Mouse (Mus musculus): ENCODE data around the gene Armc8. TPM values are rescaled to one million over a fixed set of nuclear protein-coding genes. Genes with fewer than 3 reads are reported as not detected.

Gene Armc8
- 16.6 and 22.3 TPM in 2 replicates for polyA plus RNA-seq (2015; fragmentation: Nextera tagmentation; extraction: Ambion mirVana)

GRCm38 (mm10) chr9:99568347-99569070 lies at the start of gene Armc8:
Armc8 (minus strand) TSS chr9:99568899.

DNA sequence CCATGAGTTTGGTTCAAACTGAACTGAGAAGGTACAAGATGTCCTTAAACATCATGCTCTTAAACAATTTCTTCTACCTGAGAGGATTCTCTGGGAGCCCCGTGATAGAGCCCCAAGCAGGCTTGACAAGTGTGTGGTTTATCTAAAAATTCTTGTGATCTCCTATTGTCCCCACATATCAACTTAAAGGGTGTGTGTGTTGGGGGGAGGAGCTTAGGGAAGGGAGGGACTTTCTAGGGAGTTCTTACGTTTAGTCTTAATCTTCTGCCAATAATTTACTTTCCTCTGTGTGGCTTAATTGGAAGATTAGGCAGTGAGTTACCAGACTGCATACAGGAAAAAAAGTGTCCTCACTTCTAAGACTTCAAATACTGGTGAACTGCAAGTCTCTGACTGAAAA lies 43.5 kb upstream of the Armc8 start, which contains the start of gene A4gnt:
Gene A4gnt, plus strand, starts transcription at position 301 of the 400 bp plus-strand sequence.

DNA sequence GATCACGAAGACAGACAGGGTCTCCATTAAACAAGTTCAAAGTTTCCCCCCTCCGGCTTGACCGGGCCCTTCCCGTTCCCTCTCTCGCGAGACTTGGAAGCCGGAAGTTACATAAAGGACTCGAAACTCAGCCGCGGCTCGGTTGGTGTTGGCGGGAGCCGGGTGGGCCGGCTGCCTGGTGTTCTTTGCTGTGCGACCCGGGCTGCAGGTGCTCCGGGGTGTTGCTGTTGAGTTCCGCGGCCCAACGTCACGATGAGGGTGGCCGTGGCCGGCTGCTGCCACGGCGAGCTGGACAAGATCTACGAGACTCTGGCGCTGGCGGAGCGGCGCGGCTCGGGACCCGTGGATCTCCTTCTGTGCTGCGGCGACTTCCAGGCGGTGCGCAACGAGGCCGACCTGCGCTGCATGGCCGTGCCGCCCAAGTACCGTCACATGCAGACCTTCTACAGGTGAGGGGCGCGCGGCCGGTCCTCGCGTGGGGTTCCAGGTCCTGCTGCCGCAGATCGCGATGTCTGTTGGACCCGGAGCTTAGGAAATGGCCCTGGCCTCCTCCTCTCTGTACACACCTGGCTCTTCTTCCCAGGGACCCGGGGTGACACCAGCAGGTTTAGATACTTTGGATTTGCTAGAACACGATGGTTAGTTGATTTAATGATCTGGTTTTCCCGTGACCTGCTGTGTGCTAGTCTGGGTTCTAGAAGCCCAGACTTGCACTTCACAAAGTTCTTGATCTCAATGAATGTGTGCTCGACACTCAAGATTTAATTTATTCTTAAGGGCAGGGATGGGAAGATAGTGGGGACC lies 7.2 kb upstream of the Armc8 start, which contains the start of gene Dbr1:
Gene Dbr1, plus strand, starts transcription at position 123 of the 804 bp plus-strand sequence.

DNA sequence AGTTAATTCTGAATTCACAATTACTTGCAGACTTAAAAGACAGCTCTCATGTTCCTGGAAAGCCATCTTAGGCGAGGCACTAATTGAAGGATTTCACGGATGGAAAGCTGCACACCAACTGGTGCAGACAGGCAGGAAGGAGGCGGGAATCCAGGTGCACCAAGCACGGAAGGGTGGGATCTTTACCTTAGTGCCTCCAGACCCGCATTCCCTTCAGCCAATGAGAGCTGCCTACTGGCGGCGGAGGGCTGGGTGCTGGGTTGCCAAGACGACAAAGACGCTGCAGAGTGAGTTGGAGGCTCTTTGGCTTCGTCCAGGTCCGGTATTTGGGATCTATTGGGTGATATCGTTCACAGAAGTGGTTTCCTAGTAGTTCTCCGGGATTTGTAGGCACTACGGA lies 117.5 kb downstream of the Armc8 start, which contains the start of gene Nme9:
Gene Nme9, plus strand, starts transcription at position 315 of the 400 bp plus-strand sequence.

DNA sequence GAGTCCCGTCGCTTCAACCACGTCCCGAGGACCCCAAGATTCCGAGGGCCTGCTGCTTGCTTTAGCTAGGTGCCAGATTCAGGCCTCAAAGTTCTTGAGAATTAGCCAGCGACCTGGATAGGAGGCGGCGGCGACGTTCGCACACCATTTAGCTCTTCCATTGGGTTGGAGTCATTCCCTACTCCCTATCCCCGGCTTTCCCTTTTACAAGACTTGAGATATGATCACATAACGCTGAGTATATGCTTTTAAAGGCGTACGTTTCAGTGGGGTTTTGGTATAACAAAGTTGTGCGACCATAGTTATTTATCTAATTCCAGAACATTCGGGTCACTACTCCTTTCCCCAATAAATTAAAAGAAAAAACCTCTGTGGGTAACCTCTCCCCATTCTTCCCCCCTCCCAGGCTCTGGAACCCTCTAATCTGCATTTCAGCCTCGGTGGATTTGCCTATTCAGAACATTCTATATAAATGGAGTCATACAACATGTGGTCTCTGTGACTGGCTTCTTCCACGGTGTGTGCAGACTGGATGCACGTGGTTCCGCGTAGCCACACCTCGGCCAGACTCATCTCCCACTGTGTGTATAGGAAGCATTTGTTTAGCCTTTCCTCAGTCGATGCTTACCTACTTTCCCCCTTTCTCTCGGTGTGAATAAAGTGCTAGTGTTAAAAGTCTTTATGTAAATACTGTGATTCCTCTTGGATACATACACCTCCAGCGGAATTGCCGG lies 131.5 kb downstream of the Armc8 start, which contains the start of gene Mras:
Gene Mras, minus strand, starts transcription at position 351 of the 734 bp plus-strand sequence.

Other genes with a start within 250 kb of the Armc8 start
- gene Esyt3, start 210.3 kb downstream of the Armc8 start, polyA plus RNA-seq (2015; fragmentation: Nextera tagmentation; extraction: Ambion mirVana): 0.57 and 0.66 TPM in 2 replicates
- 30.3 and 36.5 TPM in 2 replicates for gene Mras, start 131.5 kb downstream of the Armc8 start, polyA plus RNA-seq (2015; fragmentation: Nextera tagmentation; extraction: Ambion mirVana)
- gene Nme9, start 117.4 kb downstream of the Armc8 start, polyA plus RNA-seq (2015; fragmentation: Nextera tagmentation; extraction: Ambion mirVana): not detected in 2 replicates
- 19.4 and 23.9 TPM in 2 replicates for gene Dbr1, start 6.9 kb upstream of the Armc8 start, polyA plus RNA-seq (2015; fragmentation: Nextera tagmentation; extraction: Ambion mirVana)
- gene A4gnt, start 43.6 kb upstream of the Armc8 start, polyA plus RNA-seq (2015; fragmentation: Nextera tagmentation; extraction: Ambion mirVana): 0.08 TPM in 1 of 2 replicates, not detected in the other
- gene Dzip1l, start 60.6 kb upstream of the Armc8 start, polyA plus RNA-seq (2015; fragmentation: Nextera tagmentation; extraction: Ambion mirVana): 5.6 and 6.5 TPM in 2 replicates
- 0.88 and 2.8 TPM in 2 replicates for gene Cldn18, start 148.4 kb upstream of the Armc8 start, polyA plus RNA-seq (2015; fragmentation: Nextera tagmentation; extraction: Ambion mirVana)